Mouse (Mus musculus): ENCODE measurements at regions not wholly inside any gene's neighbourhood (a gene's known extent, or its start where the extent isn't known, plus 50 kb on each side); places are given as distances from the start of the nearest gene placed in this dataset.
A peak's percentile ranks its signal among the peaks of the same experiment; 100 is the strongest.

DNA sequence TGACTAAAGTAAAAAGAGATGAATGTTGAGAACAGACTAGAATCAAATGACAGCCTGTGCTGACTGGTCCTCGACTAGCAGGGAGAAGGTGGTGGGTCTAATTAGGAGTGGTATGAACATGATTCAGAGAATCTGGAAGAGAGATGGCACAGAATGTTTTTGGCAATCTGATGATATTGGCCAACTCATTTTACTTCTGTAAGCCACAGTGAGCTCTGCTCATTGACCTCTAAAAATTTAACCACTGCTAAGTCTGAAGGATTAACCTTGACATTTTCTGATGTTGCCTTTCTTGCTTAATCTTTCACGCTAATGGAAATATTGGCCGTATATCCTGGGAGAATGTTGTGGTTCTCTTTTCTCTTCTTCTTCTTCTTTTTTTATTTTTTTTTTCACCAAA, 1041.6 kb upstream of the Got2 start:
- Histone ChIP-seq H3K27me3 (no peaks in the 10 kb centered on the region), H3K9me3 (no peaks in the 10 kb centered on the region), H3K4me1 (no peaks in the 10 kb centered on the region), H3K27ac (replicated peaks) (no peak overlapping the region), H3K4me2 (replicated peaks) (no peak overlapping the region), H3K9ac (replicated peaks) (no peak overlapping the region), H3K4me3 (no peak overlapping the region), H3K36me3 (no peaks in the 10 kb centered on the region)
- 69% methylated on average over 3 of the region's 3 CpGs for WGBS
- no peak for ATAC-seq (replicated peaks)

DNA sequence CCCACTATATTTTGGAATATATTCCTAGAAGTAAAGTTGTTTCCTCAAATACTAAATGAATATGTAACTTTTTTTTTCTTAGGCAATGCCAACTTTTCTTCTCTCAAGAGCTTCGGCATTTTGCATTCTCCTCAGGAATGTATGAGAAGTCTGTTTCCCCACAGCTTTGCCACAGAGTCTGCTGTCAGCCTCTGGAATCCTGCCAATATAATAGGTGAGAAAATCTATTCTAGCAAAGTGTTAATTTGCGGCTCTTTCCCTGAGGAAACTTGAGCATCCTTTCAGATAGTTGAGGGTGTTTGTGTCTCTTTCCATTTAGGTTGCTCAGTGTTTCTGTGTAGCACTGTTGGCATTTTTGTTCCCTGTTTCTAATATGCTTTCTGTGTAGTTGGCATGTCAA, 992.6 kb upstream of the Got2 start:
- H3K9ac ChIP-seq (replicated peaks), result no peak overlapping the region
- 30% methylated on average over 2 of the region's 2 CpGs for WGBS
- H3K4me3 ChIP-seq, result no peak overlapping the region
- H3K36me3 ChIP-seq, result no peaks in the 10 kb centered on the region
- ATAC-seq (replicated peaks), result no peak
- no peaks in the 10 kb centered on the region for H3K9me3 ChIP-seq
- H3K27ac ChIP-seq (replicated peaks), result no peak overlapping the region
- no peaks in the 10 kb centered on the region for H3K27me3 ChIP-seq
- H3K4me1 ChIP-seq, result no peaks in the 10 kb centered on the region
- no peak overlapping the region for H3K4me2 ChIP-seq (replicated peaks)

DNA sequence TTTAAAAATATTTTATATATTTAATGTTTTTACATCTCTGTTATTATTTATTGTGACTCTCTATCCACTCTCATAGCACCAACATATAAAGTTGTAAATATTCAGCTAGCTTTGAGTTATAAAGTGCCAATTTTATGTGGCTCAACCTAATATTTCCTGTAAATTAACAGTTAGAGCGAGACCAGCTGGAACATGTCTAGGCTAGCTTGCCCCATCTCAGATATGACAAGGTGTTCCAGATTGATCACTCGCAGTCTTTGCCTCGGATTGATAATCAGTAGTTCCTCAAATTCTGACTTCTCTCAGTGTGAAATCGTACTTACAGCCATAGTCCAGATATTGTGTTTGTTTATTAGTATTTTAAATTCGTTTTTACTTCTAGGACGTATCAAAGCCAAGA, 990.4 kb upstream of the Got2 start:
- WGBS, result 87% methylated on average over 6 of the region's 6 CpGs
- H3K27me3 ChIP-seq, result no peaks in the 10 kb centered on the region
- H3K9ac ChIP-seq (replicated peaks), result no peak overlapping the region
- no peak overlapping the region for H3K4me3 ChIP-seq
- H3K36me3 ChIP-seq, result no peaks in the 10 kb centered on the region
- no peak overlapping the region for H3K4me2 ChIP-seq (replicated peaks)
- H3K4me1 ChIP-seq, result no peaks in the 10 kb centered on the region
- H3K9me3 ChIP-seq, result no peaks in the 10 kb centered on the region
- no peak overlapping the region for H3K27ac ChIP-seq (replicated peaks)
- no peak for ATAC-seq (replicated peaks)

DNA sequence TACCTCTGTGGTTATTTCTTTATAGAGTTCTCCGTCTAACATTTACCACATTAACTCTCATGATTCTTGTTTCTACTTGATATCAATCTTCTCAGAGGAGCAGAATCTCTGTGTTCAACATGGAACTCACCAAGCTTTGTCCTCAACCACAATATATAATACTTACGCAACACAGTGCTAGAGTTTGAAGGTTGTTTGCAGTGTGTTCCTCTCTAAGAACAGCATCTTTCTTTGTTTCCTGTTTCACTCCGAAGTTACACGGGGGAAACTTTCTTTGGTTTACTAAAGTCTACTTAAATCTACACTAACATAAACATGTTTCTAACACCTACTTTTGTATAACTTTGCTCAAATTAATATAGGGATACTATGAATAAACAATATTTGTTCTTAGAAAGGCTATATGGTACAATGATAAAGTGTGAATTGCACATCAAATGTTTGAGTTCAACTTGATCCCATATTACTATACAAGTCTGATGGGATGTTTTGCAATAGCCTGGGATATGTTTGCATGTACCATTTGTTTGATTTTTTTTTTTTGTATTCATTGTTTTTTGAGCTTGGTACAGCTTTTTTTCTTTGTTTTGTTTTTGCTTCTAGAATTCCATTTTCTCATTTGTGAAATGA, 985.2 kb upstream of the Got2 start:
- no peak overlapping the region for H3K9ac ChIP-seq (replicated peaks)
- no peak for ATAC-seq (replicated peaks)
- H3K27me3 ChIP-seq, result no peaks in the 10 kb centered on the region
- H3K4me2 ChIP-seq (replicated peaks), result no peak overlapping the region
- H3K4me1 ChIP-seq, result no peaks in the 10 kb centered on the region
- H3K4me3 ChIP-seq, result no peak overlapping the region
- WGBS, result 91% methylated on average over 4 of the region's 4 CpGs
- H3K36me3 ChIP-seq, result no peaks in the 10 kb centered on the region
- H3K9me3 ChIP-seq, result no peaks in the 10 kb centered on the region
- no peak overlapping the region for H3K27ac ChIP-seq (replicated peaks)

DNA sequence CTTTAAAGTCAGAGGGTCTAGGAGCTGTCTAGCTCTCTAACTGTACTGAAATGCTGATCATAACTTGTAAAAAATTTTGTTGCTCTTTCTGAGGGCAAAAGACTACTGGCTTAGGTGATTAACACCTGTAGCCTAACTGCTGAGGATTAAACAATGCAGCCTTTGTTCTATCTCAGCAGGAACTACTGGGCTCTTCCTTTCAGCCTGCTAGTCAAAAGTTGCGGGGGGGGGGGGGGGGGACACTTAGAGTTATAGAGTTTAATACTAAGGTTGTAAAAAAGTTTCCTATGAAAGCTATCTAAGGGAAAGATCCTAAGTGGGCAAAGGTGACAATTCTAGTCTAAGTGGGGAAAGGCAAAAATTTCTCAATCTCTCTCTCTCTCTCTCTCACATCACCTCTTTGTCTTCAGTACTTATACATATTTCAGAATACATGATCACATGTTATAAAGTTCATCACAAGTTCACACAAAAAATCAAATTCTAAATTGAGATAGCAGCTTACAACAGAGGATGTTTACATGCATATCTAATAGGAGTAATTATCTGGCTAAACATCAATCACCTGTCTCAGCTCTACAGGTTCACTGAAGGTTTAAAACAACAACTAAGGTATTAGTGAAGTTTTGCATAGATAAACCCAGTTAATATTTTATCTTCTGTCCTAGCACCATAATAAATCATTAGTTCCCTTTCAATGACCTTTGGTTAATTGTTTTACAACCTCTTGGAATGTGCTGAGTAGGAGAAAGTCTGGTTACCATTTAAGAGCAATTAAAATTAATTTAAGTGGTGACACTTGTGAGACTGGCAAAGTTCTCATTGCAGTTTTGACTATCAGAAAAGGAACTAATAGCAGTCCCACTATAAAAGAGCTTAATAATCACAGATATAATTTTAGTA, 980.1 kb upstream of the Got2 start:
- H3K27me3 ChIP-seq, result no peaks in the 10 kb centered on the region
- ATAC-seq (replicated peaks), result no peak

DNA sequence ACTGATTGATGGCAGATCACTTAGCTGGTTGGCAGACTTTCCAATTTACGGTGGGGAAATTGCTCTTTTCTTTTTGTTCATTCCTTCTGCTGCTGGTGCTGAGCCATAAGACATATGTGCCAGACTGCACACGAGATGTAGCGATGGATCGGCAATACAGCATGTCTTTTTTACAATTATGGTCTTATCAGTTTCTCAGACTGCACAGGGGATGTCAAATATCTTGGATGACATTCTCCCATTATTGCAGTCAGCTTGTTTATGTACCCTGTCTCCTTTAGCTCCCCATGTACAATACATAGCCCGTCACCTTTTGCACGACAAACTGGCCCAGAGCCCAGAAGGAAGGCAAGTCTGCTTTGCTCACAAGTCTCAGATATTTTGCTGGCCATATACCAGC, 976.3 kb upstream of the Got2 start:
- H3K4me1 ChIP-seq, result peaks cover 8% of the 10 kb centered on the region
- ATAC-seq (replicated peaks), result peak; percentile 90
- no peaks in the 10 kb centered on the region for H3K36me3 ChIP-seq
- WGBS, result 16% methylated on average over 6 of the region's 6 CpGs
- peak overlapping the region; percentile 81 for H3K27ac ChIP-seq (replicated peaks)
- H3K4me2 ChIP-seq (replicated peaks), result peak overlapping the region; percentile 32
- no peaks in the 10 kb centered on the region for H3K9me3 ChIP-seq
- H3K4me3 ChIP-seq, result peak overlapping the region; percentile 15; the same call in 1 of the 2 replicates
- H3K27me3 ChIP-seq, result no peaks in the 10 kb centered on the region
- no peak overlapping the region for H3K9ac ChIP-seq (replicated peaks)

More for the DNA sequence above, 980.1 kb upstream of the Got2 start:
- H3K4me1 ChIP-seq, result peaks cover 8% of the 10 kb centered on the region
- no peak overlapping the region for H3K27ac ChIP-seq (replicated peaks)
- WGBS, result 8% methylated on average over 1 of the region's 1 CpGs
- no peak overlapping the region for H3K9ac ChIP-seq (replicated peaks)
- H3K9me3 ChIP-seq, result no peaks in the 10 kb centered on the region
- no peak overlapping the region for H3K4me3 ChIP-seq
- H3K4me2 ChIP-seq (replicated peaks), result no peak overlapping the region
- no peaks in the 10 kb centered on the region for H3K36me3 ChIP-seq

DNA sequence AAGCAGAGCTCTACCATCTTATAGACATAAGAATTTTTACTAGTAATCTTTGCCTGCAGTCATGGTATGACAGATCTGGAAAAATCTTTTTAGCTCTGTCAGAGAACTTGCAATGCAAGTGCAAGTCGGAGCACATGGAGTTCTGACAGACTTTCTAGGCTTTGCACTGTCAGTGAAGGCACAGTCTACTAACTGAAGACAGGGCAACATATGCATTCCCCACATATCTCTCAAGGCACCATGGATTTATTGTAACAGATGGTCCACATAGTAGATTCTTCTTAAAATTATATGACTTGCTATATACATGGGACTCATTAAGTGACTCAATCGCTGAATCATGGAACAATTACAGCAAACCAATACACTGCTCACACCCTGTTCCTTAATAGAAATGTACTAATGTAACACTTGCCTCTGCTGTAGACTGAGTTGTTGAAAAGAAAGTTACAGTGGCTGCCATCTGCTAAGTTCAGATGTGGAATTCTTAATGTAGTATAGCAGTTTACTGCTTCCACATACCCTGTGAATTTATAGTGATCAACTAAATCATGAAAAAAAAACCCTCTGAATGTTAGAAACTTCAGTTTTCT, 972.6 kb upstream of the Got2 start:
- no peaks in the 10 kb centered on the region for H3K9me3 ChIP-seq
- no peaks in the 10 kb centered on the region for H3K27me3 ChIP-seq
- H3K36me3 ChIP-seq, result no peaks in the 10 kb centered on the region
- no peak overlapping the region for H3K9ac ChIP-seq (replicated peaks)
- H3K4me1 ChIP-seq, result peaks cover 8% of the 10 kb centered on the region
- WGBS, result 68% methylated on average over 2 of the region's 2 CpGs
- no peak overlapping the region for H3K4me2 ChIP-seq (replicated peaks)
- no peak overlapping the region for H3K27ac ChIP-seq (replicated peaks)
- no peak overlapping the region for H3K4me3 ChIP-seq
- peak; percentile 60; the same call in 1 of the 2 replicates for ATAC-seq (replicated peaks)

DNA sequence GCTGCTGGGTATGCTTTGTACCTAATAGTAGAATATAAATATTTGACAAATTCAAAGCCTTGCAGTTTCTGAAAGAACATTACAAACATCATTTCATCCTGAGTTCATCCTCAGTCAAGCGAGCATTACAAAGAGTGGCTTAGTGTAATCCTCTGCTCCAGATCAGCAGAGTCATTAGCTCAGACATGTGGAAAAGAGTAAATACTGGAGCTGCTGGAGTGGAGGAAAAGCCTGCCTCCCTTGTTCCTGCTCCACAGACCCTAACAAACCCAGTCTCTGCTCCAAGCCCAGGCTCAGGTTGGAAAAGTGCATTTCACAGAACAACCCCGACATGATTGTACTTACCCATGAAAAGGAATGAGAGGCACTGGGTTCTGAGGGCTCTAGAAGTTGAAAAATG, 955.2 kb upstream of the Got2 start:
- no peak for ATAC-seq (replicated peaks)
- no peaks in the 10 kb centered on the region for H3K9me3 ChIP-seq
- no peak overlapping the region for H3K4me2 ChIP-seq (replicated peaks)
- no peak overlapping the region for H3K9ac ChIP-seq (replicated peaks)
- 14% methylated on average over 2 of the region's 2 CpGs for WGBS
- no peaks in the 10 kb centered on the region for H3K4me1 ChIP-seq
- no peak overlapping the region for H3K4me3 ChIP-seq
- H3K36me3 ChIP-seq, result no peaks in the 10 kb centered on the region
- no peaks in the 10 kb centered on the region for H3K27me3 ChIP-seq
- no peak overlapping the region for H3K27ac ChIP-seq (replicated peaks)

DNA sequence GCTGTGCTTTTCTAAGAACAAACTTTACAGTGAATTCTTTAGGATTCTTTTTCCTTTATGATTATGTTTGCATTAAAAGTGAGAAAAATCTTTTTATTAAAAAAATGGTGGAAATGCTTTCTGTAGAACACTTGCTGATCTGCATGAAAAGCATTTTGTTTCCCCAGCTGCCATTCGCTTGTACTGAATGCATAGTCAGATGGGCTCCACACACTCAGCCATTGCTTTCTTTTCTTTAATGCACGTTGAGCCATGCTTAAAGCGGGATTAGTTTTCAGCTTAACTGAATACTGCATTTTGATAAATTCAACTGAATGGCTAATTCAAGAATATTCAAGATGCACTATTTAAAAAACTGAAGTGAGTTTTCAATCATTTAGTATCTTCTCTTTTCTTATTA, 947.2 kb upstream of the Got2 start:
- no peak for ATAC-seq (replicated peaks)
- WGBS, result 13% methylated on average over 3 of the region's 3 CpGs
- no peaks in the 10 kb centered on the region for H3K4me1 ChIP-seq

DNA sequence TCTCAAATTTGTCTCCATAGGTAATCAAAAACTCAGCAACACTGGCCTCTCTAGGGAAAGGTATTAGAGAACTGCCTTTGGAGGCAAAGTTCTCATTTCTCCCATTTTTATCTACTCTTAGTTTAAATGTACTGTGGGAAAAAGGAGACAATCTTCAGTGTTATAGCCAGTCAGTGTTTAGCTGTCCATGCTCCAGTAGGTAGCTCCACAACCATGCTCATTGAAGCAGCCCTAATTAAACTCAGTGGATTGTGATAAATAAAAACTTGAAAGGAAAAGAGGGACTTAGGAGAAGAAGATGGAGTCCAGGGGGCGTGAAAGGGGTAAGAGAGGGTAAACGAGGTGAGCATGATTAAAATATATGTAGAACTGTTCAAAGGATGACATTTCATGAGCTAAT, 946.3 kb upstream of the Got2 start:
- H3K27ac ChIP-seq (replicated peaks), result no peak overlapping the region
- no peaks in the 10 kb centered on the region for H3K9me3 ChIP-seq
- H3K4me3 ChIP-seq, result no peak overlapping the region
- no peaks in the 10 kb centered on the region for H3K36me3 ChIP-seq
- 21% methylated on average over 2 of the region's 2 CpGs for WGBS
- H3K4me1 ChIP-seq, result no peaks in the 10 kb centered on the region
- H3K27me3 ChIP-seq, result no peaks in the 10 kb centered on the region
- no peak for ATAC-seq (replicated peaks)
- no peak overlapping the region for H3K9ac ChIP-seq (replicated peaks)
- H3K4me2 ChIP-seq (replicated peaks), result no peak overlapping the region

More for the DNA sequence above, 947.2 kb upstream of the Got2 start:
- Histone ChIP-seq H3K9ac (replicated peaks) (no peak overlapping the region), H3K27ac (replicated peaks) (no peak overlapping the region), H3K4me2 (replicated peaks) (no peak overlapping the region), H3K9me3 (no peaks in the 10 kb centered on the region), H3K36me3 (no peaks in the 10 kb centered on the region), H3K27me3 (no peaks in the 10 kb centered on the region), H3K4me3 (no peak overlapping the region)

DNA sequence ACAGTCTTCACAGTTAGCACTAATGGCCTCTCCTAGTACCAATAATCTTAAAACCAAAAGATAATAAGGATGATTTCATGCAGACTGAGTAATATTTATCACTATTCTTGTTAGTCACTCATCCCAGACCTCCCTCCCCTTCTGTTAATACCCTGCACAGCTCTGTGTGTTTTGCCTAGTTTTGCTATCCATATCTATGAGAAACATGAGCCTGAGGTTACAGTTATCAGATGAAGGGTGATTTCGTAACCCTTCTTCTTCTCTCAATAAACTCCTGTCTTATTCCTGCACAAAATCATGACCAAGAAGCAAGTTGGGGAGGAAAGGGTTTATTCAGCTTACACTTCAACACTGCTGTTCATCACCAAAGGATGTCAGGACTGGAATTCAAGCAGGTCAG, 940.9 kb upstream of the Got2 start:
- H3K4me1 ChIP-seq, result no peaks in the 10 kb centered on the region
- WGBS, result 97% methylated on average over 1 of the region's 1 CpGs
- no peak overlapping the region for H3K9ac ChIP-seq (replicated peaks)
- no peaks in the 10 kb centered on the region for H3K27me3 ChIP-seq
- no peak overlapping the region for H3K4me2 ChIP-seq (replicated peaks)
- H3K4me3 ChIP-seq, result no peak overlapping the region
- no peak overlapping the region for H3K27ac ChIP-seq (replicated peaks)
- H3K9me3 ChIP-seq, result no peaks in the 10 kb centered on the region
- no peaks in the 10 kb centered on the region for H3K36me3 ChIP-seq
- ATAC-seq (replicated peaks), result no peak

DNA sequence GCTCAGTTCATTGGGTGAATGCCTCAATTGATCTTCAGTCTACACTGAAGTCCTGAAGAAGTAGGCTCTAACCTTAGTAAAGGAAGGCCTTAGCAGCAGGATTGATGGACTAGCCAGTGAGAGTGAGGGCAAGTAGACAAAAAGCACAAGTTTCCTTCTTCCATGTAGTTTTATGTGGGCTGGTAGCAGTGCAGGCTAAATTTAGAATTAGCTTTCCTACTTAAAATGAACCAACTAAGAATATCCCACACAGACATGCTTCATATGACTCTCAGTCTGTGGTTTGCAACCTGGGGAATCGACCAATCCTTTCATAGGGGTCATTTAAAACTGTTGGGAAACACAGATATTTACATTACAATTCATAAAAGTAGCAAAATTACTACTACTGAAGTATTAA, 922.2 kb upstream of the Got2 start:
- H3K4me2 ChIP-seq (replicated peaks), result no peak overlapping the region
- no peaks in the 10 kb centered on the region for H3K36me3 ChIP-seq
- 84% methylated on average over 1 of the region's 1 CpGs for WGBS
- no peak overlapping the region for H3K4me3 ChIP-seq
- H3K9me3 ChIP-seq, result no peaks in the 10 kb centered on the region
- H3K27me3 ChIP-seq, result no peaks in the 10 kb centered on the region
- no peak overlapping the region for H3K27ac ChIP-seq (replicated peaks)
- H3K4me1 ChIP-seq, result no peaks in the 10 kb centered on the region
- H3K9ac ChIP-seq (replicated peaks), result no peak overlapping the region
- no peak for ATAC-seq (replicated peaks)
